Mouse (Mus musculus): Measurements from ENCODE around the gene Icosl.
"Not testable (repeated sequence)": the region's sequence is repeated elsewhere in the genome, so short reads cannot be mapped to it uniquely, and the experiment has no call there.

Gene Icosl

GRCm38 (mm10) chr10:78074977-78075376, 5.9 kb downstream of the Icosl start:
- no peak for DNase-seq (ENCODE audit: low spot score in 2 of 2)

DNA sequence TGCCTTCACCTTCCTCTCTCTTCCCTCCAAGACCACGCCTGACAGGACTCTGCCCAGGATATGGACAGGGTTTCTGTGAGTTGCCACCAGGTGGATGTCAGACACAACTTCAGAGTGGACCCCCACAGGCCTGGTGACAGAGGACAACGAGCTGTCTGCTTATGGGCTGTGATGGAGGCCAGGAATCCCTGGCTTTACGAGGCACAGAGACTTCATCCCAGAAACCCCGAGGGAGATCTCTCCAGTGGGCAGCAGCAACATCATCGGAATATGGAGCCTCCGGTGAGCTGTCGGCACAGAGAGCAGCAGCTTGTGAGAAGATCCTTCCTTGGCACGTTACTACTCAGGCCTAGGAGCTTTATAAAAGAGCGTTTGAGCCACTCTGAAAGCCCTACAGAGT, 8.8 kb downstream of the Icosl start:
- DNase-seq (ENCODE audit: low spot score in 2 of 2): no peak

GRCm38 (mm10) chr10:78078276-78078675, 9.2 kb downstream of the Icosl start:
- DNase-seq (ENCODE audit: low spot score in 2 of 2): no peak

DNA sequence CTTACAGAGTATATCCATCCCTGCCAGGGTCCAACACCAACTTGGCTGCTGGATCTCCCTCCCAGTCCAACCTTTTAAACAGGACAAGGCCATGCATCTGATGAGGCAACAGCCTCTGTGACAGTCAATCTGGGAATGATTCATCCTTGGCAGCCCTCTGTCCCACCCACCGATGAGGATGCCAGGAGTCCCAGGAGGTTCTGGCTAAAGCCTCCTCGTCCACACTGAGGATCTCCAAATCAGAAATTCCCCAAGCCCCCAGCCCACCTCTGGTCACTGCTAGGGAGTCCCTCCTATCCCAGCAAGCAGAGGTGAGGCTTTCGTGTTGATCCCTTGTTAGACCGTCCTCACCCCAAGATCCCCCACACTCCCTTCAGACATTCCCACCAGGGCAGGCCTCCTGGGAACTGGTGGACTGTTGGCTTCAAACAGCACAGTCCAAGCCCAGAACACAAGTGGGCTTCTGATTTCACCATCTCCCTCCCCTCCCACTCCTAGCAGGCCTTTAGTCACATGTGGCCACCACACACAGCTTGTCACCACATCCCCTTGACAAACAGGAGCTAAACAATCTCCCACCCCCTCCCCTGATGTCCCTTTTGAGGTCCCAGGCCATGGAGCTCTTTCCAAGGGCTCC, 11.0 kb downstream of the Icosl start:
- no peak for DNase-seq (ENCODE audit: low spot score in 2 of 2)

- DNase-seq (ENCODE audit: low spot score in 2 of 2): no peak
Observed at GRCm38 (mm10) chr10:78084073-78084472, 15.0 kb downstream of the Icosl start.

- no peak for DNase-seq (ENCODE audit: low spot score in 2 of 2)
Observed at GRCm38 (mm10) chr10:78085711-78086110, 16.6 kb downstream of the Icosl start.

DNA sequence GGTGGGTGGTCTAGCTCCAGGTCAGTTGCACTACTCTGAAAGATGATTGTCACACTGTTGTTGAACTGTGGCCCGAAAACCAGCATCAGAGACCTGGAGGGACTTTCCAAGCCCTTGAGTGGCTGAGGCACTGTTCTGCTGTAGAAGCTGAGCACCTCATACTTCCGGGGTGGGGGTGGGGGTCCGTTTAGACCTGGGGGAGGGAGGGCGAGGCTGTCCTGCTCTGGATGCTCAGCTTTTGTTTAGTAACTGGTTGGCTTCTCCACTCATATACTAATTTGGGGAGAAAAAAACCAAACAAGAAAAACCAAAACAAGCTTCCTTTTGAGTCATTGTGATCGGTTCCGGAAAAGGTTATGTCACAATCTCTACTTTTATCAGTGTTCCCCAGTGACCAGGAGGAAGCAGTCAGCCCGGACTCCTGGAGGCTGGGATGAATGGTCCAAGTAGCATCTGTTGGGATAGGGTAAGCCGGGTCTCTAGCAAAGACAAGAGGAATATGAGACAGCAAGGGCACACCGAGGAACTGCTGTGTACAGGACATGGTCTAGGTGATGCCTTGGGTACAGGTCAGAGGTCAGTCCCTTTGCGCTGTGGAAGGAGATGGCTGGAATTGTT, 17.5 kb downstream of the Icosl start:
- DNase-seq (ENCODE audit: low spot score in 2 of 2): no peak

GRCm38 (mm10) chr10:78087101-78087511, 18.0 kb downstream of the Icosl start:
- DNase-seq (ENCODE audit: low spot score in 2 of 2): no peak

DNA sequence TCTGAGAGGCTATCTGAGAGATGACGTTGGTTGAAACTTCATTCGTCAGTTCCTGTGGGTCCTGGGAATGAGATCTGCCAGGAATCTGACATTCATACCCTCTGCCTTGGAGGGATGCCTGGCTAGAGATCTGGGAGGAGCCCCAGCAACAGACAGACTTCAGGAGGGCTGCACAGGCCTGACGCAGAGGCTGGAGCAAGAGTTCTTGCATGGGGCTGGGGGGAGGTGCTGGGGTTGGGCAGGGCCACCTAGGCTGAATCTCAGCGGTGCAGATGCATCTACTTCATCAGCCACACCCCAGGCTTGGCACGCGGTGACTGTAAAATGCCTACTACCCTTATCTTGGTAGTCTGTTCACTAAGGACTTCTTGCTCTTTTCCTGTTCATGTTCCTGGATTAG, 21.1 kb downstream of the Icosl start:
- no peak for DNase-seq (ENCODE audit: low spot score in 2 of 2)

DNA sequence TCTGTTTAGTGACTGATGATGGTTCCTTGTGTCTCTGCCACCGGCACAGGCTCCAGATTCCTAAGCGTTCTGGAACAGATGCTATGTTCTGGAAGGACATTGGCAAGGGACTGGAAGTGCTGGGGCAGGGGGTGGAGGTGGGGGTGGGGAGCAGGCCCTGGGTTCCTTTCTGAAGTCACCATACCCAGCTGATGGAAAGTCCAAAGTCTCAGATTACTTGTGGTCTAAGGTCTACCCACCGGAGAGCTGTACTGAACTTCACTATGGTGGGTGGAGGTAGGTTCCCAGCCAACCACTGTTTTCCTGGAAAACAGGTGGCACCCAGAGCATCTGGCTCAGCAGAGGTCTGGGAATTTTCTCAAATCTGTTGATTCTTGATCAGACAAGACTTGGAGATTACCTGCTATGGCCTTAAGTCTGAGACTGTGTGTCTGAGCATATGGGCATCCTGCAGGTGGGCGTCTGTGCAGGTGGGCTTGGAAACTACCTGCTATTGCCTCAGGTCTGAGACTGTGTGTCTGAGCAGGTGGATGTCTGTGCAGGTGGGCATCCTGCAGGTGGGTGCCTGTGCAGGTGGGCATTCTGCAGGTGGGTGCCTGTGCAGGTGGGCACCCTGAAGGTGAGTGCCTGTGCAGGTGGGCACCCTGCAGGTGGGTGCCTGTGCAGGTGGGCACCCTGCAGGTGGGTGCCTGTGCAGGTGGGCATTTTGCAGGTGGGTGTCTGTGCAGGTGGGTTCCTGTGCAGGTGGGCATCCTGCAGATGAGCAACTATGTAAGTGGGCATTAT, 21.8 kb downstream of the Icosl start:
- DNase-seq (ENCODE audit: low spot score in 2 of 2): no peak

- no peak for DNase-seq (ENCODE audit: low spot score in 2 of 2)
Observed at GRCm38 (mm10) chr10:78091865-78092724, 23.0 kb downstream of the Icosl start.

DNA sequence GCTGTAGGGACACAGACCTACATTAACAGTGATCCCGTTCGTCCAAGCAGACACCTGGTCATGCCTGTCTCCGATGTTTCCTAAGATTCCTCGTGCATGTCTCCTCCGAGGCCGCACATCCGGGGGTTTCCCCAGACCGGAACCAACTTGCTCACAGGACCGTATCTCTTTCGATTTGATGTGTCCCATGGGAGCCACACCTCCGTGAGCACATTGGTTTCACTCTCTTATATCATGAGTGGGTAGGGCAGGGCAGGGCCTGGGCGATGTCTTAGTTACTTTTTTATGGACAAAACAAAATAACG, 23.6 kb downstream of the Icosl start:
- no peak for DNase-seq (ENCODE audit: low spot score in 2 of 2)

DNA sequence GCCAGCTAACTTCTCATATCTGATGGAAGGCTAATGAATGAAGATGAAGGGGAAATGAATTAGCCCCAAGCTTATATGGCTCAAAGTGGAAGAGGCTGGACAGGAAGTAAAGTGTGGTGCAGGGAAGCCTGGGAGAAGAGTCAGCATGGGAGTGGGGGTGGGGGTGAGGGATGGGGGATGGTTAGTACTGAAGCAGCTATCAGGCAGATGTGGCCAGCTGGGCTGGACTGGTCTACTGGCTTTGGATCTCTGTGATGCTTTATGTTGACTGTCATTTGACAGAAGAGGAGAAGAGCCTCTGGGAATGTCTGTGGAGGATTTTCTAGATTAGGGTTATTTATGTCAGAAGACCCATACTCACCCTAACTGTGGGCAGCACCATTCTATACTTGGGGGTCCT, 26.1 kb downstream of the Icosl start:
- no peak for DNase-seq (ENCODE audit: low spot score in 2 of 2)

DNA sequence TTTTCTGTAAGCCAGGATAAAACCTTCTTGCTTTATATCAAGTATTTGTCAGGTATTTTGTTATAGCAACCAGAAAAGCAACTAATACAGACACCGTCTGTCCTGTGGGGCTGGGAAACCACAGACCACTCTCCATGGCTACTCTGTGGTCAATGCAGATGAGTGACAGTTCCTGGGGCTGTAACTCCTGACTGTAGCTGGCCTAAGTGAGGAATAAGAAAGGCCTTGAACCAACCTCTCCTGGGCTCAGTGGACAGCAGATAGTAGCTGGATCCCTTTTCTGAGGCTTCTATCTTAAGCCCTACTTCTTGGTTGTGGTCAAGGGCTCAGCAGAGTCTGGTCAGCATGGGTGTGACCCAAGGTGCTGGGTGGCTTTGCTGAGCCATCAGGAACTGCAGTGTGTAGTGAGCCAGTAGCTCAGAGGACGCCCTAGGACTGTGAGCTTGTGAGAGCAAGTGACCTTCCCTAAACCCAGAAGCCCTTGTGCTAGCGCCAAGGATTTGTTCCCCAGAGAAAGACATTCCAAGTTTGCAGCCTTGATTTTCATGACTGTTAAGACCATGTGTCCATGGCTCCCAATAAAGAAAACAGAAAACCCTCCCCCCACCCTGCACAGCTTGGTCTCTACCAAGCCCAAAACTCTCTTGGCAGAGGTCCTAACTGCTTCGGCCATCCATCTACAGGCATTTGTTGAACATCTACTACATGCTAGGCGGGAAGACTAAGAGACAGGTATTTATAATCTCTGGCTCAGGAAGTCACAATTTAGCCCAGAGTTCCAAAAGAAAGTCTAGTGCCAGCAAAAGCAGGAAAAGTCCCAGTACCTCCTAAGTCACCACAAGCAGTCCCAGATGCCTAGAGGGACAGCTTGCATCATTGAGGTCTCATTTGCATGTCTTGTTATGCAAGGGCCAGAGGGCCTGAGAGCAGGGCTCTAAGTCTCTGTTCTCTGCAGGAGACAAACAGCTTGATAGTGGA, 27.1 kb downstream of the Icosl start:
- no peak for DNase-seq (ENCODE audit: low spot score in 2 of 2)

DNA sequence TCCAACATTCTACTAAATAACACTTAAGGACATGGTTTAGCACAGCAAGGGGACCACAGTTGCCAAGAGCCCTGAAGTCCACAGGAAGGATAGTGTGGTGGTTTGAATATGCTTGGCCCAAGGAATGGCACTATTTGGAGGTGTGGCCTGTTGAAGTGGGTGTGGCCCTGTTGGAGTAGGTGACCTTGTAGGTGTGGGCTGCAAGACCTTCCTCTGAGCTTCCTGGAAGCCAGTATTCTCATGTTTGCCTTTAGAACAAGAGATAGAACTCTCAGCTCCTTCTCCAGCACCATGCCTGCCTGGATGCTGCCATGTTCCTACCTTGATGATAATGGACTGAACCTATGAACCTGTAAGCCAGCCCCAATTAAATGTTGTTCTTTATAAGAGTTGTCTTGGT, 30.8 kb downstream of the Icosl start:
- DNase-seq (ENCODE audit: low spot score in 2 of 2): not testable (repeated sequence)

- DNase-seq (ENCODE audit: low spot score in 2 of 2): no peak
Observed at GRCm38 (mm10) chr10:78100989-78101780, 32.1 kb downstream of the Icosl start.

- DNase-seq (ENCODE audit: low spot score in 2 of 2): peak in 1 of 2 experiments; percentile 10
Observed at GRCm38 (mm10) chr10:78104555-78105490, 35.7 kb downstream of the Icosl start.

DNA sequence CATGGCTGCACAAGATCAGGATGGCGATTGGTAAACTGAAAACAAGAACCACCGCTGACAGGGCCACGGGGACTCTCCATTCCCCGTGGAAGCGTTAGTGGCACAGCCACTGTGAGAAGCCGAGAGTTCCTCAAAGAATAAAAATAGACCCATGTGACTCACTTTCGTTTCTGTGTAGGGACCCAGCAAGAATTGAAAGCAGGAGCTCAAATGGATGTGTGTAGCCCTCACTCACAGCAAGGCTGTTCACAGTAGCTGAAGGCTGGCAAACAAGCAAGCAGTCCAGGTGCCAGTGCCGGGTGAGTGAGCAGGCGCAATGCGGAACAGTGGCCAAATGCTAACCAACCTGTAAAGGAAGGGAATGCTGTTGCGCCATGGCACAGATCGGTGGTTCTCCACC, 36.4 kb downstream of the Icosl start:
- peak; percentile 31 to 42 for DNase-seq (ENCODE audit: low spot score in 2 of 2)

DNA sequence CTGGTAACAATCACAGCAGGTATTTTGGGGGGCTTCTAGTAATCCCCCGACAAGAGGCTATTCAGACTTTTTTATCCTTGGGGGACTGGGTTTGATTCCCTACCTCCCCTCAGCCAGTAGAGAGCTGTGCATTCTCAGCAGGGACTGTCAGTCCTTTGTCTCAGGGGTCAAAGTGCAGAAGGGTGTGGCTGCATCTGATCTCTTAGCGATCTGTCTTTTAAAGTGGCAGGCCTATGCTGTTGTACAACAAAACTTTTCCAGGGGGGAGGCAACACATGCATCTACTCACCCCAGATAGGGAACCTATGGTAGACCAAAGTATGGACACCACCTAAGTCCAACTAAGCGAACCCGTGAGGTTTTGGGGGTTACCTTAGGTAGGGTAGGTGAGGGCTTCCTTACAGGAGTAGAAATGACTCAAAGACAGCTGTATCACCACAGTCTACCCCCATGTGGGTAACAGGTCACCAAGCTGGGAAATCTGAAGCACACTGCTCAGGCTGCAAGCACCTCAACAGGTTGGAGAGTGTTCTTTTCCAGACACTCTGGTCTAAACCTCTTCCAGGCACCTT, 45.5 kb downstream of the Icosl start:
- DNase-seq (ENCODE audit: low spot score in 2 of 2): no peak

All from frontal cortex, postnatal 36 days (tissue).